Mouse (Mus musculus): Measurements from ENCODE around the gene Plek. TPM values are rescaled to one million over a fixed set of nuclear protein-coding genes. Genes with fewer than 3 reads are reported as not detected.
A peak's percentile ranks its signal among the peaks of the same experiment; 100 is the strongest.
"Not testable (repeated sequence)": the region's sequence is repeated elsewhere in the genome, so short reads cannot be mapped to it uniquely, and the experiment has no call there.

Plek gene
- polyA plus RNA-seq, 1 experiment: not detected

GRCm38 (mm10) chr11:17075656-17076055, 23.5 kb upstream of the Plek start:
- H3K27me3 ChIP-seq (ENCODE audit: control insufficient read depth, insufficient read depth, low read length, poor library complexity, severe bottlenecking): no peaks in the 10 kb centered on the region
- H3K9ac ChIP-seq (ENCODE audit: low read depth, poor library complexity, severe bottlenecking): no peak overlapping the region
- no peaks in the 10 kb centered on the region for H3K4me1 ChIP-seq (ENCODE audit: control insufficient read depth, insufficient read depth, low read length)
- TF ChIP-seq CTCF (IDR thresholded peaks at IDR 0.05; ENCODE audit: low read depth, low read length) (no peak), POLR2A (IDR thresholded peaks at IDR 0.05; ENCODE audit: insufficient read depth, low read length) (no peak), EP300 (IDR thresholded peaks at IDR 0.05; ENCODE audit: insufficient read depth, low read depth, low read length) (no peak)
- H3K9me3 ChIP-seq (replicated peaks; ENCODE audit: control insufficient read depth, insufficient read depth, low read length, poor library complexity, severe bottlenecking): no peaks in the 10 kb centered on the region
- no peak overlapping the region for H3K27ac ChIP-seq (ENCODE audit: insufficient read depth, low read length)
- H3K4me3 ChIP-seq (ENCODE audit: low read depth, low read length): no peak overlapping the region
- no peaks in the 10 kb centered on the region for H3K36me3 ChIP-seq (ENCODE audit: control insufficient read depth, insufficient read depth, low read length, poor library complexity, severe bottlenecking)

- not testable (repeated sequence) for H3K27ac ChIP-seq (ENCODE audit: insufficient read depth, low read length); H3K9ac ChIP-seq (ENCODE audit: low read depth, poor library complexity, severe bottlenecking); H3K9me3 ChIP-seq (replicated peaks; ENCODE audit: control insufficient read depth, insufficient read depth, low read length, poor library complexity, severe bottlenecking); H3K4me3 ChIP-seq (ENCODE audit: low read depth, low read length); H3K36me3 ChIP-seq (ENCODE audit: control insufficient read depth, insufficient read depth, low read length, poor library complexity, severe bottlenecking); H3K4me1 ChIP-seq (ENCODE audit: control insufficient read depth, insufficient read depth, low read length); H3K27me3 ChIP-seq (ENCODE audit: control insufficient read depth, insufficient read depth, low read length, poor library complexity, severe bottlenecking)
Measured at GRCm38 (mm10) chr11:17069360-17069759, 17.2 kb upstream of the Plek start.

- peak overlapping the region; percentile 48 for H3K4me3 ChIP-seq (ENCODE audit: low read depth, low read length)
- H3K27ac ChIP-seq (ENCODE audit: insufficient read depth, low read length): no peak overlapping the region
- H3K36me3 ChIP-seq (ENCODE audit: control insufficient read depth, insufficient read depth, low read length, poor library complexity, severe bottlenecking): no peaks in the 10 kb centered on the region
- H3K4me1 ChIP-seq (ENCODE audit: control insufficient read depth, insufficient read depth, low read length): no peaks in the 10 kb centered on the region
- H3K27me3 ChIP-seq (ENCODE audit: control insufficient read depth, insufficient read depth, low read length, poor library complexity, severe bottlenecking): no peaks in the 10 kb centered on the region; the same call in 1 of the 2 replicates
- no peaks in the 10 kb centered on the region for H3K9me3 ChIP-seq (replicated peaks; ENCODE audit: control insufficient read depth, insufficient read depth, low read length, poor library complexity, severe bottlenecking)
- TF ChIP-seq EP300 (IDR thresholded peaks at IDR 0.05; ENCODE audit: insufficient read depth, low read depth, low read length): no peak
- no peak for TF ChIP-seq POLR2A (IDR thresholded peaks at IDR 0.05; ENCODE audit: insufficient read depth, low read length)
- no peak for TF ChIP-seq CTCF (IDR thresholded peaks at IDR 0.05; ENCODE audit: low read depth, low read length)
- H3K9ac ChIP-seq (ENCODE audit: low read depth, poor library complexity, severe bottlenecking): no peak overlapping the region
Measured at GRCm38 (mm10) chr11:17052476-17053049, 382 bp upstream of the Plek start.

- H3K4me1 ChIP-seq (ENCODE audit: control insufficient read depth, insufficient read depth, low read length): no peaks in the 10 kb centered on the region
- no peak overlapping the region for H3K27ac ChIP-seq (ENCODE audit: insufficient read depth, low read length)
- H3K9ac ChIP-seq (ENCODE audit: low read depth, poor library complexity, severe bottlenecking): no peak overlapping the region
- no peaks in the 10 kb centered on the region for H3K9me3 ChIP-seq (replicated peaks; ENCODE audit: control insufficient read depth, insufficient read depth, low read length, poor library complexity, severe bottlenecking)
- TF ChIP-seq EP300 (IDR thresholded peaks at IDR 0.05; ENCODE audit: insufficient read depth, low read depth, low read length) (no peak), CTCF (IDR thresholded peaks at IDR 0.05; ENCODE audit: low read depth, low read length) (no peak), POLR2A (IDR thresholded peaks at IDR 0.05; ENCODE audit: insufficient read depth, low read length) (no peak)
- no peak overlapping the region for H3K4me3 ChIP-seq (ENCODE audit: low read depth, low read length)
- no peaks in the 10 kb centered on the region for H3K36me3 ChIP-seq (ENCODE audit: control insufficient read depth, insufficient read depth, low read length, poor library complexity, severe bottlenecking)
- no peaks in the 10 kb centered on the region for H3K27me3 ChIP-seq (ENCODE audit: control insufficient read depth, insufficient read depth, low read length, poor library complexity, severe bottlenecking)
Measured at GRCm38 (mm10) chr11:17045806-17046205, 6.4 kb downstream of the Plek start.

- H3K4me1 ChIP-seq (ENCODE audit: control insufficient read depth, insufficient read depth, low read length): no peaks in the 10 kb centered on the region
- H3K36me3 ChIP-seq (ENCODE audit: control insufficient read depth, insufficient read depth, low read length, poor library complexity, severe bottlenecking): no peaks in the 10 kb centered on the region
- no peak overlapping the region for H3K9ac ChIP-seq (ENCODE audit: low read depth, poor library complexity, severe bottlenecking)
- H3K27ac ChIP-seq (ENCODE audit: insufficient read depth, low read length): no peak overlapping the region
- no peaks in the 10 kb centered on the region for H3K9me3 ChIP-seq (replicated peaks; ENCODE audit: control insufficient read depth, insufficient read depth, low read length, poor library complexity, severe bottlenecking)
- TF ChIP-seq CTCF (IDR thresholded peaks at IDR 0.05; ENCODE audit: low read depth, low read length): no peak
- no peak for TF ChIP-seq POLR2A (IDR thresholded peaks at IDR 0.05; ENCODE audit: insufficient read depth, low read length)
- no peak for TF ChIP-seq EP300 (IDR thresholded peaks at IDR 0.05; ENCODE audit: insufficient read depth, low read depth, low read length)
- no peak overlapping the region for H3K4me3 ChIP-seq (ENCODE audit: low read depth, low read length)
- no peaks in the 10 kb centered on the region for H3K27me3 ChIP-seq (ENCODE audit: control insufficient read depth, insufficient read depth, low read length, poor library complexity, severe bottlenecking)
Measured at GRCm38 (mm10) chr11:17023984-17024383, 28.2 kb downstream of the Plek start.

GRCm38 (mm10) chr11:17023206-17023605, 29.0 kb downstream of the Plek start:
- Histone ChIP-seq H3K4me1 (ENCODE audit: control insufficient read depth, insufficient read depth, low read length) (no peaks in the 10 kb centered on the region), H3K36me3 (ENCODE audit: control insufficient read depth, insufficient read depth, low read length, poor library complexity, severe bottlenecking) (no peaks in the 10 kb centered on the region), H3K9ac (ENCODE audit: low read depth, poor library complexity, severe bottlenecking) (no peak overlapping the region), H3K9me3 (replicated peaks; ENCODE audit: control insufficient read depth, insufficient read depth, low read length, poor library complexity, severe bottlenecking) (peaks cover 2% of the 10 kb centered on the region; the same call in 1 of the 2 replicates), H3K27me3 (ENCODE audit: control insufficient read depth, insufficient read depth, low read length, poor library complexity, severe bottlenecking) (no peaks in the 10 kb centered on the region), H3K27ac (ENCODE audit: insufficient read depth, low read length) (no peak overlapping the region), H3K4me3 (ENCODE audit: low read depth, low read length) (no peak overlapping the region)
- TF ChIP-seq POLR2A (IDR thresholded peaks at IDR 0.05; ENCODE audit: insufficient read depth, low read length) (no peak), EP300 (IDR thresholded peaks at IDR 0.05; ENCODE audit: insufficient read depth, low read depth, low read length) (no peak), CTCF (IDR thresholded peaks at IDR 0.05; ENCODE audit: low read depth, low read length) (no peak)
